Mouse (Mus musculus) liver (tissue): Measurements from ENCODE around the gene Gm5089.

Experiments
- DNase-seq: peaks from one replicate; pipeline ENCODE4 v3.0.0-alpha.2; 2020; ENCODE audit warnings: mixed read lengths

Gene Gm5089

GRCm38 (mm10) chr14:122450496-122451382, at the start of gene Gm5089:
Gene Gm5089 (minus strand): TSS chr14:122451115.
- no peak for DNase-seq

- no peak for DNase-seq
Observed at GRCm38 (mm10) chr14:122492015-122492414, 41.1 kb upstream of the Gm5089 start.

- DNase-seq = no peak
Observed at GRCm38 (mm10) chr14:122491521-122491920, 40.6 kb upstream of the Gm5089 start.

- DNase-seq = no peak
Observed at GRCm38 (mm10) chr14:122490441-122491328, 39.8 kb upstream of the Gm5089 start, which contains the start of gene Gm10837. Gene Gm10837 (plus strand): TSS chr14:122490586.

GRCm38 (mm10) chr14:122489686-122490414, 38.9 kb upstream of the Gm5089 start:
- no peak for DNase-seq

- DNase-seq = no peak
Observed at GRCm38 (mm10) chr14:122489041-122489440, 38.1 kb upstream of the Gm5089 start.

GRCm38 (mm10) chr14:122487366-122487765, 36.5 kb upstream of the Gm5089 start:
- DNase-seq = no peak

GRCm38 (mm10) chr14:122486611-122487010, 35.7 kb upstream of the Gm5089 start:
- DNase-seq = no peak

GRCm38 (mm10) chr14:122485635-122486181, 34.8 kb upstream of the Gm5089 start:
- no peak for DNase-seq

GRCm38 (mm10) chr14:122484844-122485551, 34.1 kb upstream of the Gm5089 start:
- no peak for DNase-seq

GRCm38 (mm10) chr14:122484458-122484843, 33.5 kb upstream of the Gm5089 start:
- DNase-seq = no peak

GRCm38 (mm10) chr14:122483556-122484421, 32.9 kb upstream of the Gm5089 start:
- DNase-seq = no peak

GRCm38 (mm10) chr14:122483024-122483385, 32.1 kb upstream of the Gm5089 start:
- DNase-seq = no peak

GRCm38 (mm10) chr14:122482081-122483023, 31.4 kb upstream of the Gm5089 start:
- no peak for DNase-seq

GRCm38 (mm10) chr14:122481181-122481580, 30.3 kb upstream of the Gm5089 start:
- DNase-seq = no peak

GRCm38 (mm10) chr14:122480355-122480754, 29.4 kb upstream of the Gm5089 start:
- no peak for DNase-seq

- DNase-seq = no peak
Observed at GRCm38 (mm10) chr14:122479461-122480109, 28.7 kb upstream of the Gm5089 start.

GRCm38 (mm10) chr14:122478574-122479011, 27.7 kb upstream of the Gm5089 start:
- no peak for DNase-seq

GRCm38 (mm10) chr14:122477971-122478573, 27.2 kb upstream of the Gm5089 start:
- no peak for DNase-seq
